Mouse (Mus musculus) brain, embryonic 14.5 days (tissue): Measurements from ENCODE around the gene Tsacc.

Experiments
- CTCF ChIP-seq: fragments of 200-500 bp; IDR thresholded peaks from 2 replicates; pipeline ENCODE4 v1.5.1; 2012; ENCODE audit warnings: inconsistent platforms, mild to moderate bottlenecking, moderate library complexity, borderline replicate concordance; ENCODE audit not compliant: insufficient read depth, insufficient read length; ENCODE audit errors: extremely low read depth
- POLR2A ChIP-seq: fragments of 200-500 bp; IDR thresholded peaks from 2 replicates; pipeline ENCODE4 v1.6.1; 2012; ENCODE audit warnings: mild to moderate bottlenecking, inconsistent platforms, borderline replicate concordance; ENCODE audit not compliant: poor library complexity, insufficient read depth, insufficient read length, severe bottlenecking; ENCODE audit errors: extremely low read depth

DNA sequence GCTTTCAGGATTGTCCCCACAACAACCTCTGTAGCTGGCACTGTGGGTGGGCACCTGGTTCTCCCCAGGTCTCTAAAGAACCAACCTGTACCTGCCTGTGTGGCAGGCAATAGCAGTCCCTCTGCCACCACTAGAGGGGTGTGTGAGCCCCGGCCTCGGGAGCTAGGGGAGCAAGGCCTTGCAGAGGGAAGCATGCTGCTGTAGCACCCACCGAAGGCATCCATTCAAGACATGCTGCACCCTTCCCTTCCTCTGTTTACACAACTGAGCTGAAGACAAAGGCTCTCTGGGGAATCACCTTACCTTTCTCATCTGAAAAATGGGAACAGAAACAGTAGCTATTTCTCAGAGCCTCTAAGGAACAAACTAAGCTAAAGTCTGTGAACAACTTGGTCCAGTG, 61.6 kb downstream of the Tsacc start:
- peak; percentile 69 for TF ChIP-seq CTCF
- no peak for TF ChIP-seq POLR2A
